Mouse (Mus musculus) cerebral cortex, adult 2 months (tissue): ENCODE results near the gene Tppp2.

Experiments used
- WGBS: fragments of 180-500 bp; shearing (Covaris S2); methylation state at CpG from one replicate; pipeline ENCODE4 v1.1.7; 2018; 5-methylcytosine and 5-hydroxymethylcytosine counted together

The Tppp2 gene

GRCm38 (mm10) chr14:51942236-51942635 is 24.0 kb downstream of the Tppp2 start:
- 80% methylated on average over 7 of the region's 7 CpGs for WGBS

GRCm38 (mm10) chr14:51943336-51943735 is 25.1 kb downstream of the Tppp2 start:
- WGBS = 61% methylated on average over 6 of the region's 6 CpGs

GRCm38 (mm10) chr14:51960316-51960715 is 42.1 kb downstream of the Tppp2 start:
- WGBS = 72% methylated on average over 2 of the region's 2 CpGs

GRCm38 (mm10) chr14:51967400-51967799 is 49.2 kb downstream of the Tppp2 start:
- 51% methylated on average over 3 of the region's 3 CpGs for WGBS
